Mouse (Mus musculus) hindbrain, embryonic 14.5 days (tissue): Measurements from ENCODE around the gene Ube4a. TPM values are rescaled to one million over a fixed set of nuclear protein-coding genes. Genes with fewer than 3 reads are reported as not detected.

Experiments
- ATAC-seq: fragments of 200-750 bp; cut with Nextera tagmentation; 2 replicates; pipeline ENCODE4 v1.8.0; 2017; ENCODE audit warnings: moderate number of reproducible peaks, mild to moderate bottlenecking, moderate TSS enrichment, moderate library complexity; ENCODE audit not compliant: low FRiP score
- DNase-seq: peaks from one replicate; pipeline ENCODE4 v3.0.0-alpha.2; 2015; ENCODE audit warnings: low spot score
- H3K27ac ChIP-seq: fragments of 300-500 bp; sonication (generic); 2 replicates; pipeline ENCODE4 v1.5.1; 2014; ENCODE audit warnings: mild to moderate bottlenecking, moderate library complexity
- H3K27me3 ChIP-seq: fragments of 300-500 bp; sonication (generic); 2 replicates; pipeline ENCODE4 v1.6.1; 2014; ENCODE audit warnings: mild to moderate bottlenecking, low read length, mixed read lengths; ENCODE audit not compliant: control insufficient read depth, insufficient read depth
- H3K36me3 ChIP-seq: fragments of 300-500 bp; sonication (generic); replicated peaks from 2 replicates; pipeline ENCODE4 v1.6.1; 2014; ENCODE audit not compliant: control insufficient read depth, insufficient read depth
- H3K4me1 ChIP-seq: fragments of 300-500 bp; sonication (generic); replicated peaks from 2 replicates; pipeline ENCODE4 v1.6.1; 2014; ENCODE audit warnings: antibody characterized with exemption, low read length, mixed read lengths; ENCODE audit not compliant: control insufficient read depth, insufficient read depth
- H3K4me2 ChIP-seq: fragments of 300-500 bp; sonication (generic); replicated peaks from 2 replicates; pipeline ENCODE4 v1.6.1; 2014; ENCODE audit warnings: mild to moderate bottlenecking, moderate library complexity
- H3K4me3 ChIP-seq: fragments of 300-500 bp; sonication (generic); replicated peaks from 2 replicates; pipeline ENCODE4 v1.5.1; 2014; ENCODE audit warnings: mild to moderate bottlenecking, low read length
- H3K9ac ChIP-seq: fragments of 300-500 bp; sonication (generic); 2 replicates; pipeline ENCODE4 v1.6.1; 2014
- H3K9me3 ChIP-seq: fragments of 300-500 bp; sonication (generic); 2 replicates; pipeline ENCODE4 v1.6.1; 2016; ENCODE audit warnings: low read length; ENCODE audit not compliant: control insufficient read depth
- WGBS: fragments of 180-500 bp; shearing (Covaris S2); extraction: QIAGEN DNeasy Blood & Tissue Kit; methylation state at CpG from one replicate; pipeline ENCODE4 v1.1.7; 2014; 5-methylcytosine and 5-hydroxymethylcytosine counted together
- polyA plus RNA-seq: library from polyadenylated mRNA; unstranded; fragments of >200 nt; fragmentation: Nextera tagmentation; extraction: Ambion mirVana; gene quantifications from 2 replicates; pipeline ENCODE4 v1.2.1, GENCODE M21; 2014

The Ube4a gene
- polyA plus RNA-seq, 1 experiment from 2014 or later = 46.0 TPM

DNA sequence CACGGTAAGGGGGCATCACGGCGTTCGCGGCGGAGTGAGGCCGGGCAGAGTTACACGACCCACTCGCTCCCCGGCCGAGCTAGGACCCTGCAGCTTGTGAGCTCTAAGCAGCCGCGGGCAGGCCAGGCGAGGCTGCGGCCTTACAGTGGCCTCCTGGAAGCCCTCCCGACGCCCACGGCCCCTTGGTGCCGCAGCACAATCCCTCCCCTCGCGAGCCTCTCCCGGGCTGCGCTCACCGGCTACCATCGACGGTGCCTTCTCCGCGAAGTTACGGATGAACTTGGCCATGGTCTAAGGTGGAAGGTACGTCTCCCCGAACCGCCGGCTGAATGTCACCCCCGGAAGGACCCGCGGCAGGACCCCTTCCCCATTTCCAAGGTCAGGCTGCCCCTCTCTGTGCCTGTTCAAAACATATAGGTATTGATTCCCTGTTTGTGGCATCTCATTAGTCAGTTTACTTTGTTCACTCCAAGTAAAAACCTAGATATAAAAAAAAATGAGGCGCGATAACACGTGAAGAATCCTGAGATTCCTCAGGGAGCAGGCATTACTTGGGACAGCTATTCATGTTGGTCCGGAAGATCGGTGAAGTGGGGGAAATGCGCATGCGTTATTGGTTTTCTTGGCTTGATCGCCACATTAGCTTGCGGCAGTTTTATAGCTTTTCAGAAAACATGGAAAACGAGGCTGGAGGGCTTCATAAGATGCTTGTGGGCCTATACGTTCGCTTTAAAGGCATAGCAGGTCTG lies 44.9 kb downstream of the Ube4a start, which contains the start of gene Atp5l:
Gene Atp5l, minus strand, starts transcription at position 369 of the 749 bp plus-strand sequence.
- Histone ChIP-seq H3K9ac (peak within 1 kb of the TSS; percentile 73), H3K4me1 (peaks cover 8% of the 10 kb centered on the region), H3K27me3 (no peaks in the 10 kb centered on the region), H3K36me3 (peaks cover 5% of the 10 kb centered on the region), H3K9me3 (no peaks in the 10 kb centered on the region), H3K27ac (peak within 1 kb of the TSS; percentile 93), H3K4me3 (peak within 1 kb of the TSS; percentile 62), H3K4me2 (peak within 1 kb of the TSS; percentile 75)
- under 1% methylated on average over 48 of the region's 48 CpGs for WGBS
- DNase-seq (peak; percentile 98), ATAC-seq (peak; percentile 91)

DNA sequence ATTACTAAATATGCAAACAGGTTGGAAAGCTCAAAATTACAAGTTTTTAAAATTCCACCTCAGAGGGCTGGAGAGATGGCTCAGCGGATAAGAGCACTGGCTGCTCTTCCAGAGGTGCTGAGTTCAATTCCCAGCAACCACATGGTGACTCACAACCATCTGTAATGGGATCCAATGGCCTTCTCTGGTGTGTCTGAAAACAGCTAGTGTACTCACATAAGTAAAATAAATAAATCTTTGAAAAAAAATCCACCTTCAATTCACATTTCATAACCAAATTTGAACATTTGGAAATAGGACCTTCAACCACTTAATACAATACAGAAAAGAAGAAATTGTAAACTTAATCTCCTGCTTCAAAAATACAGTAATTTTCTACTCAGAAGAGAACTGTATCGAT lies 45.8 kb downstream of the Ube4a start:
- H3K27ac ChIP-seq = no peak overlapping the region

GRCm38 (mm10) chr9:44916196-44916595 lies 49.2 kb downstream of the Ube4a start:
- H3K4me2 ChIP-seq = no peak overlapping the region
- H3K9ac ChIP-seq = no peak overlapping the region
- no peak overlapping the region for H3K27ac ChIP-seq
- ATAC-seq = no peak
- no peaks in the 10 kb centered on the region for H3K27me3 ChIP-seq
- no peak overlapping the region for H3K4me3 ChIP-seq
- H3K9me3 ChIP-seq = no peaks in the 10 kb centered on the region
- H3K36me3 ChIP-seq = peaks cover 22% of the 10 kb centered on the region
- WGBS = 51% methylated on average over 1 of the region's 1 CpGs
- DNase-seq = peak; percentile 52
- H3K4me1 ChIP-seq = peaks cover 8% of the 10 kb centered on the region

More for the DNA sequence above, 45.8 kb downstream of the Ube4a start:
- H3K36me3 ChIP-seq = no peaks in the 10 kb centered on the region
- H3K4me1 ChIP-seq = peaks cover 8% of the 10 kb centered on the region
- H3K9me3 ChIP-seq = no peaks in the 10 kb centered on the region
- 40% methylated on average over 2 of the region's 2 CpGs for WGBS
- peak overlapping the region; percentile 75 for H3K4me2 ChIP-seq
- DNase-seq (no peak), ATAC-seq (no peak)
- H3K27me3 ChIP-seq = no peaks in the 10 kb centered on the region
- peak overlapping the region; percentile 73 for H3K9ac ChIP-seq
- peak overlapping the region; percentile 62 for H3K4me3 ChIP-seq

- Histone ChIP-seq H3K9ac (no peak overlapping the region), H3K27me3 (no peaks in the 10 kb centered on the region), H3K4me2 (no peak overlapping the region), H3K4me3 (no peak overlapping the region), H3K9me3 (no peaks in the 10 kb centered on the region), H3K36me3 (peaks cover 32% of the 10 kb centered on the region), H3K27ac (no peak overlapping the region), H3K4me1 (peaks cover 8% of the 10 kb centered on the region; the same call in 1 of the 2 replicates)
- 31% methylated on average over 4 of the region's 4 CpGs for WGBS
- DNase-seq (no peak), ATAC-seq (no peak)
Measured at GRCm38 (mm10) chr9:44914706-44915105, 50.7 kb downstream of the Ube4a start.

DNA sequence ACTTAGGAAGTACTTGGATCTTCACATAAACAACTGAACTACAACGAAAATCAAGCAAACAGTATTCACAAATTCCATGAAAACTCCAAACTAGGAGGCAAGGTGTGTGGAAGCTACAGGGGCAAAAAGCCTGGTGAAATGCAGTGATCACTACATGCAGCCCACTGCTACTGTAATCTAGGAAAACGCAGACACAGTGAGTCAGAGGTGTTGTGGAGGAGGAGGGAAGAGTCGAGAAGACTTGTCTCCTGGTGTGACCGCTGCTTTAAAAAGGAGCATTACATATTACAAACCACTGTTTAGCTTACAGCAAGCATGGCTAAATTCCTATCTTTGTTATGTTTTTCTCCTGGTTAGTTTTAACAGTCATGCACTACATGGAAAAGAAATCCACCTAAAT lies 54.0 kb downstream of the Ube4a start:
- 96% methylated on average over 4 of the region's 4 CpGs for WGBS
- DNase-seq = no peak
- ATAC-seq = no peak

GRCm38 (mm10) chr9:44905620-44906019 lies 59.8 kb downstream of the Ube4a start:
- WGBS = 86% methylated on average over 4 of the region's 4 CpGs
- H3K9me3 ChIP-seq = no peaks in the 10 kb centered on the region
- H3K36me3 ChIP-seq = peaks cover 4% of the 10 kb centered on the region; the same call in 1 of the 2 replicates
- no peak overlapping the region for H3K27ac ChIP-seq
- no peaks in the 10 kb centered on the region for H3K4me1 ChIP-seq
- DNase-seq = no peak
- H3K4me2 ChIP-seq = no peak overlapping the region
- ATAC-seq = no peak
- H3K9ac ChIP-seq = no peak overlapping the region
- H3K4me3 ChIP-seq = no peak overlapping the region
- no peaks in the 10 kb centered on the region for H3K27me3 ChIP-seq

More for the DNA sequence above, 54.0 kb downstream of the Ube4a start:
- no peaks in the 10 kb centered on the region for H3K9me3 ChIP-seq
- H3K27ac ChIP-seq = no peak overlapping the region
- H3K4me2 ChIP-seq = no peak overlapping the region
- no peak overlapping the region for H3K4me3 ChIP-seq
- H3K27me3 ChIP-seq = no peaks in the 10 kb centered on the region
- no peaks in the 10 kb centered on the region; the same call in 1 of the 2 replicates for H3K4me1 ChIP-seq
- H3K36me3 ChIP-seq = peaks cover 32% of the 10 kb centered on the region
- H3K9ac ChIP-seq = no peak overlapping the region

- no peaks in the 10 kb centered on the region for H3K36me3 ChIP-seq
- no peaks in the 10 kb centered on the region for H3K9me3 ChIP-seq
- no peaks in the 10 kb centered on the region for H3K27me3 ChIP-seq
- 73% methylated on average over 5 of the region's 5 CpGs for WGBS
- H3K4me1 ChIP-seq = no peaks in the 10 kb centered on the region
- no peak overlapping the region for H3K4me2 ChIP-seq
- ATAC-seq (no peak), DNase-seq (no peak)
- no peak overlapping the region for H3K4me3 ChIP-seq
- H3K9ac ChIP-seq = no peak overlapping the region
- H3K27ac ChIP-seq = no peak overlapping the region
Measured at GRCm38 (mm10) chr9:44904964-44905363, 60.4 kb downstream of the Ube4a start.

DNA sequence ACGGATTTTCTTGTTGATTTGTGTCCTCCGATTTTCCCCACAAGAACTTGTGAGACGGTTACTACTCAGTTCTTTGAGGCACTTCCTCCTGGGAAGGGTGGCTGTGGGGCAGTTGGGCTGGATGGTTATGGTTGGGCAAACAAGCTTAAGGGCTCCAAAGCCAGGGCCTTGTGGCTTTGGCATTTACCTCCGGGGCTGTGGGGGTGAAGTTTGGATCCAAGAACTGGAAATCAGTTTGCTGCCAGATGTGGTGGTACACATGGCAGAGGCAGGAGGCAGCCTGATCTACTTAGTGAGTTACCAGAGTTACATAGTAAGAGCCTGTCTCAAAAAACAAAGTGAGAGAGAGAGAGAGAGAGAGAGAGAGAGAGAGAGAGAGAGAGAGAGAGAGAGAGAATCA lies 61.5 kb downstream of the Ube4a start:
- H3K4me2 ChIP-seq = no peak overlapping the region
- no peaks in the 10 kb centered on the region for H3K9me3 ChIP-seq
- ATAC-seq (no peak), DNase-seq (no peak)
- H3K4me1 ChIP-seq = no peaks in the 10 kb centered on the region
- H3K9ac ChIP-seq = no peak overlapping the region
- H3K36me3 ChIP-seq = no peaks in the 10 kb centered on the region
- no peak overlapping the region for H3K4me3 ChIP-seq
- no peaks in the 10 kb centered on the region for H3K27me3 ChIP-seq
- no peak overlapping the region for H3K27ac ChIP-seq
- 91% methylated on average over 4 of the region's 4 CpGs for WGBS

DNA sequence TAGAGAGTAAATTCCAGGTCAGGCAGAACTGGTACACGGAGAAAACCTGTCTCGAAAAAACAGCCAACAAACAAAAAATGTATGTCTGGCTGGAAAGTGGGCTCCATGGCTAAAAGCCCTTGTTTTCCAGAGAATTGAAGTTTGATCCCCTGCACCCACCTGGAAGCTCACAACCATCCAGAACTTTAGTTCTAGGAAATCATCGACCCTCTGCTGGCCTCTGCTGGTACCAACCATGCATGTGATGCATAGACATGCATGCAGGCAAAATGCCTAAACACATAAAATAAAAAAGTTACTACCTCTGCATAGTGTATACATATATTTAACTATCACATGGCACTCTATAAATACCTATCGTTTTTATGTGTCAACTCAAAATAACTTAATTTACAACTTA lies 65.0 kb downstream of the Ube4a start:
- H3K4me1 ChIP-seq = no peaks in the 10 kb centered on the region
- no peak overlapping the region for H3K4me2 ChIP-seq
- no peaks in the 10 kb centered on the region for H3K27me3 ChIP-seq
- H3K4me3 ChIP-seq = no peak overlapping the region
- no peaks in the 10 kb centered on the region for H3K36me3 ChIP-seq
- H3K27ac ChIP-seq = no peak overlapping the region
- WGBS = 63% methylated on average over 4 of the region's 4 CpGs
- ATAC-seq (no peak), DNase-seq (no peak)
- H3K9ac ChIP-seq = no peak overlapping the region
- no peaks in the 10 kb centered on the region for H3K9me3 ChIP-seq
